8 mouse cellular contexts compared by ENCODE assay signal in the genomic region with DNA sequence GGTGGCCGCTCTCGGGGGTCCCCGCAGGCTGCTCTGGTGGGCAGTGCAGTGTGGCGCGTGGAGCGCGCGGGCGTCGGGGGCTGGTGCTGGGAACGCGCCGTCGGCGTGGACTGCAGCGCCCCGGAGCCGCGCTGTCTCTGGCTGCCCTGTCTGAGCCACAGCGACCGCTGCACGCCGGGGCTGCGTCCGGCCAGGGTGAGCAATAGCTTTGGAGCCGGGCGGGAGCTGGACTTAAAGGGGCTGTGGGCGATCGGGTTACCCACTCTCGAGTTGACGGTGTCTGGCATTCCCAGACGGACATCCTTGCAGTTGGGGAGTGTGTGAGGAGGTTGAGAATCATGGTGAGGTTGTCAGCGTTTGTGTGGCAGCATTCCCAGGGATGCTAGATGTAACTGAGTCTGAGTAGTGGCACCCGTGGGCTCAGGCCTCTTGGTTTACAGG. TPM values are rescaled to one million over a fixed set of nuclear protein-coding genes. Genes with fewer than 3 reads are reported as not detected.
DNase-seq lines count a peak whose midpoint lies in the region; ATAC-seq and TF ChIP-seq lines count a peak whose summit lies in the region.

No protein-coding gene starts in this region.

- no peaks in the 10 kb centered on the region for H3K27me3 ChIP-seq in ES-Bruce4 (ENCODE audit: control insufficient read depth, insufficient read depth, low read length, poor library complexity, severe bottlenecking)
- peaks cover 19% of the 10 kb centered on the region for H3K27me3 ChIP-seq in forebrain, embryonic 14.5 days (replicated peaks; ENCODE audit: control insufficient read depth, insufficient read depth, low read length)
- peaks cover 20% of the 10 kb centered on the region for H3K27me3 ChIP-seq in limb, embryonic 13.5 days
- peaks cover 26% of the 10 kb centered on the region for H3K27me3 ChIP-seq in neural tube, embryonic 11.5 days (ENCODE audit: control insufficient read depth, insufficient read depth, low read length)

- 6% methylated on average over 34 of the region's 34 CpGs for WGBS in forebrain, embryonic 14.5 days
- WGBS in limb, embryonic 13.5 days = under 1% methylated on average over 34 of the region's 34 CpGs
- WGBS in neural tube, embryonic 11.5 days = 3% methylated on average over 34 of the region's 34 CpGs

- no peak for TF ChIP-seq CTCF in ES-Bruce4 (IDR thresholded peaks at IDR 0.05; ENCODE audit: low read depth, low read length)

- peaks cover 9% of the 10 kb centered on the region for H3K36me3 ChIP-seq in ES-Bruce4 (ENCODE audit: control insufficient read depth, insufficient read depth, low read length, poor library complexity, severe bottlenecking)
- H3K36me3 ChIP-seq in forebrain, embryonic 14.5 days (ENCODE audit: control insufficient read depth, insufficient read depth, low read length) = no peaks in the 10 kb centered on the region
- H3K36me3 ChIP-seq in limb, embryonic 13.5 days = peaks cover 23% of the 10 kb centered on the region
- 0 out of 2 replicates have a peak, but pooled peaks cover 2% of the 10 kb centered on the region for H3K36me3 ChIP-seq in neural tube, embryonic 11.5 days (ENCODE audit: control insufficient read depth, insufficient read depth, low read length)

- peak overlapping the region; percentile 44 for H3K4me2 ChIP-seq in forebrain, embryonic 14.5 days (ENCODE audit: low read length)
- peak overlapping the region; percentile 85 for H3K4me2 ChIP-seq in limb, embryonic 13.5 days (replicated peaks)
- H3K4me2 ChIP-seq in neural tube, embryonic 11.5 days (ENCODE audit: low read depth) = peak overlapping the region; percentile 49

- H3K4me3 ChIP-seq in ES-Bruce4 (ENCODE audit: low read depth, low read length) = peak overlapping the region; percentile 51
- peak overlapping the region; percentile 29 for H3K4me3 ChIP-seq in forebrain, embryonic 14.5 days (ENCODE audit: low read depth, low read length)
- H3K4me3 ChIP-seq in limb, embryonic 13.5 days = peak overlapping the region; percentile 71
- H3K4me3 ChIP-seq in neural tube, embryonic 11.5 days (ENCODE audit: low read depth, low read length) = peak overlapping the region; percentile 37

- TF ChIP-seq EP300 in ES-Bruce4 (IDR thresholded peaks at IDR 0.05; ENCODE audit: insufficient read depth, low read depth, low read length) = no peak

- H3K9me3 ChIP-seq in ES-Bruce4 (replicated peaks; ENCODE audit: control insufficient read depth, insufficient read depth, low read length, poor library complexity, severe bottlenecking) = no peaks in the 10 kb centered on the region
- no peaks in the 10 kb centered on the region for H3K9me3 ChIP-seq in forebrain, embryonic 14.5 days (replicated peaks; ENCODE audit: control insufficient read depth, low read length)
- no peaks in the 10 kb centered on the region for H3K9me3 ChIP-seq in limb, embryonic 13.5 days
- H3K9me3 ChIP-seq in neural tube, embryonic 11.5 days (ENCODE audit: control insufficient read depth, low read length) = no peaks in the 10 kb centered on the region

- no peak for TF ChIP-seq POLR2A in ES-Bruce4 (IDR thresholded peaks at IDR 0.05; ENCODE audit: insufficient read depth, low read length)

- H3K9ac ChIP-seq in ES-Bruce4 (ENCODE audit: low read depth, poor library complexity, severe bottlenecking) = peak overlapping the region; percentile 87
- H3K9ac ChIP-seq in forebrain, embryonic 14.5 days (ENCODE audit: low read length) = peak overlapping the region; percentile 47
- peak overlapping the region; percentile 86 for H3K9ac ChIP-seq in limb, embryonic 13.5 days
- H3K9ac ChIP-seq in neural tube, embryonic 11.5 days (ENCODE audit: low read length) = peak overlapping the region; percentile 51

- no peak for ATAC-seq in forebrain, embryonic 14.5 days
- ATAC-seq in limb, embryonic 13.5 days (ENCODE audit: low FRiP score, low read depth) = peak; percentile 30
- ATAC-seq in neural tube, embryonic 11.5 days (ENCODE audit: insufficient read depth, low FRiP score, low TSS enrichment) = no peak
- ATAC-seq in megakaryocyte progenitor cell, adult 5-6 weeks (replicated peaks; ENCODE audit: poor library complexity) = no peak

- no peak overlapping the region for H3K27ac ChIP-seq in ES-Bruce4 (ENCODE audit: insufficient read depth, low read length)
- H3K27ac ChIP-seq in forebrain, embryonic 14.5 days (ENCODE audit: low read depth, low read length) = no peak overlapping the region
- peak overlapping the region; percentile 69 for H3K27ac ChIP-seq in limb, embryonic 13.5 days
- H3K27ac ChIP-seq in neural tube, embryonic 11.5 days (ENCODE audit: low read depth, low read length) = no peak overlapping the region

- H3K4me1 ChIP-seq in ES-Bruce4 (ENCODE audit: control insufficient read depth, insufficient read depth, low read length) = peaks cover 28% of the 10 kb centered on the region
- peaks cover 11% of the 10 kb centered on the region for H3K4me1 ChIP-seq in forebrain, embryonic 14.5 days (ENCODE audit: control insufficient read depth, insufficient read depth, low read length)
- H3K4me1 ChIP-seq in limb, embryonic 13.5 days = peaks cover 78% of the 10 kb centered on the region
- H3K4me1 ChIP-seq in neural tube, embryonic 11.5 days (ENCODE audit: control insufficient read depth, insufficient read depth, low read length) = peaks cover 16% of the 10 kb centered on the region

- DNase-seq in gastrocnemius, postnatal 10 days = peak; percentile 54
- no peak for DNase-seq in gastrocnemius, adult 18-20 months (ENCODE audit: low spot score)
- no peak for DNase-seq in forebrain, embryonic 14.5 days (ENCODE audit: low spot score)
- peak; percentile 48 for DNase-seq in neural tube, embryonic 11.5 days (ENCODE audit: low spot score)
- no peak for DNase-seq in frontal cortex, postnatal 36 days (ENCODE audit: low spot score in 2 of 2)

RNA-seq across cellular contexts. Expression of a gene that starts 25.1 kb away (rescaled TPM):
- 10 to 100 TPM; 13.5 to 18.9 TPM for total RNA-seq in gastrocnemius, postnatal 10 days (2021)
- 1 to 10 TPM; 4.8 to 7.5 TPM for total RNA-seq in gastrocnemius, adult 18-20 months (2021)
- polyA plus RNA-seq in ES-Bruce4 (2011; ENCODE audit: insufficient read depth, insufficient read length, low read depth, missing spikeins) = 30.3 and 32.5 TPM in 2 replicates
- 5.4 and 6.3 TPM in 2 replicates for polyA plus RNA-seq in forebrain, embryonic 14.5 days (2014; fragmentation: Nextera tagmentation; extraction: Ambion mirVana)
- polyA plus RNA-seq in limb, embryonic 13.5 days (2015; fragmentation: Nextera tagmentation; extraction: Ambion mirVana) = 6.7 and 7.2 TPM in 2 replicates
- polyA plus RNA-seq in neural tube, embryonic 11.5 days (2014; fragmentation: Nextera tagmentation; extraction: Ambion mirVana) = 4.1 and 5.2 TPM in 2 replicates
- 6.3 and 8.0 TPM in 2 replicates for total RNA-seq in megakaryocyte progenitor cell, adult 5-6 weeks (2015)
- total RNA-seq in megakaryocyte progenitor cell, adult 5-6 weeks (2017) = 5.6 and 6.1 TPM in 2 replicates

RNA-seq across cellular contexts. Expression of a gene that starts 59.7 kb away (rescaled TPM):
- not detected for total RNA-seq in gastrocnemius, postnatal 10 days (2021)
- total RNA-seq in gastrocnemius, adult 18-20 months (2021) = not detected
- not detected in 2 replicates for polyA plus RNA-seq in ES-Bruce4 (2011; ENCODE audit: insufficient read depth, insufficient read length, low read depth, missing spikeins)
- 0.40 TPM in 1 of 2 replicates, not detected in the other for polyA plus RNA-seq in forebrain, embryonic 14.5 days (2014; fragmentation: Nextera tagmentation; extraction: Ambion mirVana)
- polyA plus RNA-seq in limb, embryonic 13.5 days (2015; fragmentation: Nextera tagmentation; extraction: Ambion mirVana) = 1.1 and 1.5 TPM in 2 replicates
- polyA plus RNA-seq in neural tube, embryonic 11.5 days (2014; fragmentation: Nextera tagmentation; extraction: Ambion mirVana) = not detected in 2 replicates
- not detected in 2 replicates for total RNA-seq in megakaryocyte progenitor cell, adult 5-6 weeks (2015)
- total RNA-seq in megakaryocyte progenitor cell, adult 5-6 weeks (2017) = not detected in 2 replicates

Comparison
In these comparisons a context has a peak if more than half of its experiments do, and no peak if none do; other contexts are left out.
1. DNase-seq: peak in gastrocnemius, postnatal 10 days (single experiment) and neural tube, embryonic 11.5 days (single experiment); none in gastrocnemius, adult 18-20 months (single experiment), forebrain, embryonic 14.5 days (single experiment) and frontal cortex, postnatal 36 days (0 of 2).
2. Peak in every context shown above with its lines, with median percentiles within 50 percentile points of each other: H3K4me3 ChIP-seq, H3K9ac ChIP-seq and H3K4me2 ChIP-seq.